Mouse (Mus musculus): ENCODE data around the gene Ankub1.
A peak's percentile ranks its signal among the peaks of the same experiment; 100 is the strongest.

Ankub1 gene

DNA sequence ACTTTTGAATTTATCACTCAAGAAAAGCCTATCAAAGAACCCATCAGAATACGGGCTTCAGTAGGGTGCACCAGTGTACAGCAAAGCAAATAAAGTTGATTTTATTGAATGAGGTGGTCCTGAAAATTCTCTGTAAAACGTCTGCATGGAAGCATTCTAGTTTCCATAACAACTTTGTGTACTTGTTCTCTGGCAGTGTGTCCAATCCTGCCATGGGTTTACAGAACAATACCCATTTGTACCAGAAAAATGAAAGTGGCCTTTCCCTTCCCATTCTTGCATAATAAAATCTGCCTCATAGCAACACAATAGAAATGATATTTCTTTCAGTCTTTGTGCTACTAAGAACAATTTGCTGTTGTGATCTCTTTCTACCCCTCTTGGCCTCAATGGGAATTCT, at the start of gene Ankub1:
Ankub1 (minus strand) TSS at position 81 of the 400 bp plus-strand sequence.
- DNase-seq (ENCODE audit: low spot score), result no peak

DNA sequence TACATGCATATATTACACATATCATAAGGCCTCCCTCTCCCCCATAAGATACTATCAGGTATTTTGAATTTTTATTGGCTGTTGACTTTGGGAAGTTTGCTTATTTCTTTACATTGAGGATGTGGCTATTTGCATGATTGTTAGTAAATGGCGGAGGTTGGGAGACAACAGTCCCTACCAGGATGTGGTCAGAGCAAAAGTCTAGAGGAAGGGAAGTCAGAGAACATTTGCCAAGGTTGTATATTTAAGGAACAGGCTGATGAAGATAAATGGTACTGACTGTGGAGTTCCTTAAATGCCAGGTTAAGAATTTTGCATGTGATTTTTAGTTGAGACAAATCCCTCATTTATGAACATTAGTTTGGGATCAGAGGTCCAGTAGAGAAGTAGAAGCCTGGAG, 47.2 kb upstream of the Ankub1 start:
- DNase-seq (ENCODE audit: low spot score), result no peak

DNA sequence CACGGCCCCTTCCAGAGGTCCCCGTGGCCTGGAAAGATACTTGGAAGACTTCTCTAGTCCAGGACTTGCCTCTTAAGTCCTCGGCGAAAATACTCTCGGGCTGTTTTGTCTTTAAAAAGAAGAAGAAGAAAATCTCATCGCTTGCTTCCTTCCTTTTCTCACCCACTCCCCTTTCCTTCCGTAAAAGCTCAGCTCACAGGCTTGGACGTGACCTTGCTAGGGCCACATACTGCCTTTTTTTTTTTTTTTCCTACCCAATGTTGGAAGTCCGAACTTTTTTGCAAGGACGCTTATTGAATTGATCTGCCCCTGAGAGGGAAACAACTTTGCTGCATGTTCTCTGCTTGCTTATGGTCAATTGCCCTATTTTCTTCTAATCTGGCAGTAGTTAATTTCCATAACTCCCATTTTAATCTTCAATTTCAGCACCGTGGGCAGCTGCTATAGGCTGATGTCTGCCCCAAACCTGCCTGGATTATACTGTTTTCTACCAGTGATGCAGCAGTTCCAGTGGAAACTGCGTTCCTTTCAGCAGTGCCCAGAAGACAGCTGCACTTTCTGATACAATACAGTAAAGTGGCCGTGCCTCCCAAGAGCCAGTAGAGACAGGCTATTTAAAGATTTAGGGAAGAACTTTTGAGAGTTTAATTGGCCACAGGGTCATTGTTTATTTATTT, 44.0 kb upstream of the Ankub1 start:
- DNase-seq (ENCODE audit: low spot score), result peak; percentile 19

DNA sequence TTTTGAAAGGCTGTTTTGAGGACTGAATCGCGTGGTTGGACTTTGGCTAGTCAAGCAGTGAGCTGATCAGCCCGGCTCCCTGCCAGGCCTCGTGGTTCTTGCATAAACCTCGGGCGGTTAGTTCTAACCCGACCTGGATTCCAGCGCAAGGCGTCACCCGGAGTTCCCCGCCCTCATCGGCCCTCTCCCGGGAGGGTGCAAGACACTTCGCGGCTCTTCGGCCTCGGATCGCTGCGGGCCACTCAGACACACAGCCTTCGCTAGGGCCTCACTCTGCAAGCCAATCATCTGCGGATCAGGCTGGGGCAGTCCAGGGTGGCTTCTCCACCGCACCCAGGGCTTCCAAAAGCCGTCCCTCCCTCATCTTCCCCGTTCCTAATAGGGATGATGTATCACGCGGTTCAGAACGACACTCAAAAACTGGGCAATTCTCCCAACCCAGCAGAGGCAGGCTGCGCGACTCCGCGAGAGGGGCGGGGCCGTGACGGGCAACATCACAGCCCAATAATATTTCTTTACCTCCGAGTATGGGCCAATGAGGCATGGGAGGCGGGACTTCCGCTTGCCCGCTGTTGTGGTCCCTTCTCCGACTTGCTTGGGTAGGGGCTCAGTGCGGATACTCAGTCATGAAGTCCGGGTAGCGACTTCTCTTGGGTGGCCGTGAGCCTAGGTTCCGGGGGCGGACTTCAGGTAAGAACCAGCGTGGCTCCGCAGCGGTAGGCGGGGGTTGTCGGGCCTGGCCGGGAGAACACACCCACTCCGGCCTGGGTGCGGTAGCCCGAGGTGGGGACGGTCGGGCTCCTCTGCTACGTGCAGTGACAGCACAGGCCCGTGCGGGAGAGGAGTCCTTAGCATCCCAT, 43.1 kb upstream of the Ankub1 start, which contains the start of gene Rnf13:
Rnf13 (plus strand) TSS at position 552 of the 860 bp plus-strand sequence.
- DNase-seq (ENCODE audit: low spot score), result peak; percentile 97

DNA sequence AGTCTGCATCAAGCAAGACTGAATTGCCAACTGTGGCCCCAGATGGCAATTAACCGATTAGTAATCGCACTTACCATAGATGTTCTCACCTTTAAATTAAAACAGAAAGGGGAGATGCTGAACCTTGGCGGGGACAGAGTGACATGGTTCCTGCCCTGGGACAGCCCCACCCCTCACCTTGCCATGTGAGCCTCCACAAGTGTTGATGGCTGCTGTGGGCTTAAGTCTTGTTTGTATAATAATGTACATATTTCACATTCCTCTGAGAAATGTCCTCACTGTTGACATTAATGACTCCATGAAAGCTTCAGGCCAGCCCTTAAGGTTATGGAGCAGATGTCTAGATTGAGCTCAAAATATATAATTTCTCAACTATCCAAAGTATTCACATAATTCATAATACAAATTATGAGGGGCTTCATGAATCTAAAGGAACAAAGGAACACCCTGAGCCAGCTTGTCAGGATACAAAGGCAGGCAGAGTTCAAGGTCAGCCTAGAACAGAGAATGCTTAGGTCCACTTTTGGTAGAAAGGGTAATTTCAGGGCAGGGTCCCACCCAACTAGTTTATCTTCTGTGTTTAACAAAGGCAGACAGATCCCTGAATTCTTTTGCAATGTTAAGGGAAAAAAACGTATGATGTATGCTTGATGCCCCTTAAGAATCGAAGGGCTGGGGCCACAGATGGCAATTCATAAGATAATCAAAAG, 39.8 kb upstream of the Ankub1 start:
- DNase-seq (ENCODE audit: low spot score), result no peak

DNA sequence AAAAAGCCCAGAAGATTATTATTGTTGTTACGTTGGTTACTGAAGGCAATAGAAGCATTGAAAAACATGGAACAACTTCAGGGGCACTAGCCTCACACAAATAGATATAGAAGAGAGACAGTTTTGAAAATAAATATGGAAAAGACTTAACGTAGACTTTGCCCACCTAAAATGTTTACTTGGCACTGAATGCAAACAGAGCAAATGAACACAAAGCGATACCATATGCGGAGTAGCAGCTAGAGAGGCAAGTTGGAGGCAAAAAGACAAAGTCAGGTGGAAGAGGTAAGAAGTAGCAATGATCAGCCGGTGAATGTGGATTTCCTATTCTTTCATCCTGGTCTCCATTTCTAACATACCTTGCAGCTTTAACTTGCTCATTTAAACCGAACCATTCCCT, 21.6 kb upstream of the Ankub1 start:
- no peak for DNase-seq (ENCODE audit: low spot score)

DNA sequence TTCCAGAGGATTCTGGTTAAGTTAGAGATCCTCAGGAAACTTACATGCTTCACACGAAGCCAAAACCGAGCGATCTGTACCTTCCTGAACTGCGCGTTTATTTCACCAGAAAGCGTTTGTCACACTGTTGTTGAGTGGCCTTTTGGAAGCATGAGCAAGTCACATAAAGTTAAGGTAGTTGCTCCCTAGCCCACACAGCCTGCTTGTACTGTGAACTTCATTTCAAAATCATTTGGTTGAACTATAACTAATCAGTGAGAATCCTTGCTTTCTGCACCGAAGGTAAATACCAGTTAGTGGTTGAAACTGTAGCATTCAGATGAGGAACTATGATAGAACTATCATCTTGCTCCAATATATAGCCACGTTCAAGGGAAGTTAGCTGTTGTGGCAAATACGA, 4.2 kb upstream of the Ankub1 start:
- no peak for DNase-seq (ENCODE audit: low spot score)

DNA sequence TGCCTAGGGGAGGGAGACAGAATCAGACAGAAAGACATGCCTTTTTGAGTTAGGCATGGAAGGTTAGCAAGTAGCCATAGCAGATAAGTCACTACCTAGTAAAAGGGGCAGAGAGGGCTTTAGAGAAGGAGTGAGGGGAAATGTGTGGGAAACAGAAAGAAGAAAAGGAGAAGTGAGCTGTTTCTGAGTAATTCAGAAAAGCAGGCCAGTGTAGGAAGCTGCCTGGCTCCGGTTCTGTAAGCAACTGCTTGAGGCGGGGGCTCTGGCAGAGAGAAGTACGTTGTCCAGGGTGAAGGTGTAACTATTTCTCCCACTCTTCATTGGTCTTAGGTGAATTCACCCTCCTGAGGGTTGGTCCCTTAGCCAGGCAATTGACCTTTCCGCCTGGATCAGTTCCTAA, 3.6 kb upstream of the Ankub1 start:
- DNase-seq (ENCODE audit: low spot score), result no peak

DNA sequence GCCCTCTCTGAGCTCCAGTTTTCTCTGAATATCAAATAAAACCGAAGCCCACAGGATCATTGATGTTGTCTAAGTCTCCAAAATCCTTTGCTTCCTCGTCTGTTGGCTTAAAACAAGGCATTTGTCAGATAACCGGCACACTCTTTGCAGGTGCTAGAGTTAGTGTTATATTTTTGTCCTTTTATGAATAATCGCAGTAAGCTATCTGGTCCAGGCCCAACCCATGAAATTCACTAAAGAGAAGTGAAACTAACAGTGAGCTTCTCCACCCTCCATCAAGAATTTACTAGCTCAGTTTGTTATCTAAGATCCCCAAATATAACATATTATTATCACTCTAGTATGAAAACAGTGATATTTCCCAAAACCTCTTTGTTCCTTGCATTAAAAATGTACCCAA, 827 bp downstream of the Ankub1 start:
- no peak for DNase-seq (ENCODE audit: low spot score)

DNA sequence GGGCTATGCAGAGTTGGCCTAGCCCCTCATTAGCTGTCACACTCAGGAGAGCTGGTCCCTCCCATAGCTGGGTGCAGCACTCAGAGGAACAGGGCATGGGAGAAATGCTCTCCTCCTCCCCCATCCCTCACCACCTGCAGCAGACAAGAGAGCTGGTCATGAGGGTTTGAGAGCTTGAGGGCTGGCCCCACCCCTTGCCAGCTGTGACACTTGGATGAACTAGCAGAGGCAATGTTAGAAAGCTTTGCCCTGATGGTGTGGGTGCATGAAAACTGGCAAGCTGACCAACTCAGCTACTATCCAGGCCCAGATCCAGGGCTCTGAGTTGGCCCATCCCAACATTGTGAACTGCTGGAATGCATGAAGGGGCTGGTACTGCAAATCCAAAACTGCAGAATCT, 14.8 kb downstream of the Ankub1 start:
- DNase-seq (ENCODE audit: low spot score), result no peak

DNA sequence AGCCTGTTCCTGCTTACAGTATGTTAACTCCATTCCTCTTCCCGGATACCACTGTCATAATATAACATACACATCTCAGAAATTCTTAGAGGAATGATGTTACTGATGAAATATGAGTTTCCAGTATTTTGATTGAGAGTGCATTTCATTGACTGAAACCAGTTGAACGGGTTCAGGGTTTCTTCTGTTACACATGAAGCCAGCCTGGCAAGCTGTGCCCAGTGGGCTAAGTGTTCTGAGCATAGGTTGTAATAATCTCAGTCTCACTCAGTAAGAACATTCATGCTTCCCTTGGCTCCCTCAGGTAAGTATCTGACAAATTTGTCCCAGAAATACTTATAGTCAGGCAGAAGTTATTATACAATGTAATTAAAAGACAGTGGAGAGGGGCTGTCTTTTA, 18.5 kb downstream of the Ankub1 start:
- no peak for DNase-seq (ENCODE audit: low spot score)

DNA sequence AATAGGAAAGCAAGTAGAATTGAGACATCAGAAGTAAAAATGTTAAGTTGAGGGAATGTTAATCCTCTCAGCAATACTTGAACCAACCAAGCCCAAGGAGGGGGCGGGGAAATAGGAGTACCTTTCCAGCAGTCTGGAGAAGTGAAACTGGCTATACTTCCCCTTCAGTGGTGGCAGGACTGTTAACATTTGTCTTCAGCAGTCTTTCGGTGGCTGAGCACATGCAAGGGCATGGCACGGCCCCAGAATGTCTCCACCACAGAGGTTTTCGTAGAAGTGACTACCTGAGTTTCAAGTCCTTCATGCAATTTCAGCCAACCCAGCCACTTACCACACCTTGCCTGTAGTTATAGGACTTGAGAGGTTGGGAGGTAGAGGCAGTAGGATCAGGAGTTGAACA, 19.0 kb downstream of the Ankub1 start:
- no peak for DNase-seq (ENCODE audit: low spot score)

DNA sequence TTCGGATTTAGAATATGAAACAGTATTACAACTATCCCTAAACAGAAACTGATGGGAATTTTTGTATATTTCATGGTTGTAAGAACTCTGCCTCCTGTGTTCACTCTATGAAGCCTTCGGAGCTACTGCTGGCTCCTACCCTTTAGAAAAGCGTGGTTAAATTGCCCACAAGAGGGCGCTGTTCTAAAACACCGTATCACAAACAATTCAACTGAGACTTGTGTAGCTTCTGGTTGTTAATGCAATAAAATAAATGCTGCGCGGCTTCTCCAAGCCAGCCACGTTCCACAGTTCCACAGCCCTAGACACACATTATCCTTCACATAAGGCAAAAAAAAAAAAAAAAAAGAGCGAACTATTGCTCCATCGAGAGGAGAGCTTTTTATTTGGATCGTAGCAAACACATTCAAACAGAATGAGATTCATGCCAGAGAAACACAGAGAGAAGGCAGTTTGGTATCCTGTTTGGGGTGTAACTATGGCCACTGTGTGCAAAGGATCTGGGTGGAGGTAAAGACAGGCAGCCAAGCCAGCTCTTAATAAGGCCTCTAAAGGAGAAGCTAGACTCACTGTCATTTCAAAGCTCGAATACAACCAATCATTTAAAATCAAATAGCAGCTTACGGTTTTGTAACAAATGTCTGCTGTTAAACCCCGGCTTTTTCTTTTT, 25.4 kb downstream of the Ankub1 start:
- peak; percentile 68 for DNase-seq (ENCODE audit: low spot score)

DNA sequence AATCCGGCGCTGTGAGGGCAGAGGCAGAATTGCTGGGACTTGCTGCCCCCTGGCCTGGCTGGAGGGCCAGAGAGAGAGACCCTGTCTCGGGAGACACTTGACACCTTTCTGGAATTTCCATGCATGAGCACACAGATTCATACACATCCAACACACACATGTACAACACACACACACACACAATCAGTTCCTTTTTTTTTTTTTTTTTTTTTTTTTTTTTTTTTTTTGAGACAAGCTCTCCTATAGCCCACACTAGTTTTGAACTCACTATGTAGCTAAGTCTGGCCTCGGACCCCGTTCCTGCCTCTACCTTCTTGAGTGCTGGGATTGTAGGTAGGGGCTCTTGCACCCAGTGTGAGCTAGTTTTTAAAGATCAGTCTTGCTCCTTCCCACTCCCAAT, 26.7 kb downstream of the Ankub1 start:
- no peak for DNase-seq (ENCODE audit: low spot score)

DNA sequence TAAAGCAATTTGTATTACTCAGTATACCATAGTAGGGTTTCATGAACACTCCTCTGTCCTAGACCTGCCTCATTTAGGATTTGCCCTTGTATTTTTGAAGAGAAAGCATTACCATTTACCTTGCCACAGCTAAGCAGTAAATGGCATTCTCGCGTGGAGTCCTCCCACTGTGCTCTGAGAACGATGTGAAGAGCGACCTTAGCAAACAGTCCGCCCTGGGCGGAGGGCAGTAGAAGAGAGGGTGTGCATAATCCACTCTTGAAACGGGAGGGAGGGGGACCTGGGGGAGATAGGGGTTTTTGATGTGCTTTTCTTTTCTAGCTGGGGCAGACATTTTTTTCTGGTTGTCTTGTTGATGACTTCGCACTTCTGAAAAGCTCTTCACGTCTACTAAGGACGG, 27.9 kb downstream of the Ankub1 start:
- DNase-seq (ENCODE audit: low spot score), result no peak

DNA sequence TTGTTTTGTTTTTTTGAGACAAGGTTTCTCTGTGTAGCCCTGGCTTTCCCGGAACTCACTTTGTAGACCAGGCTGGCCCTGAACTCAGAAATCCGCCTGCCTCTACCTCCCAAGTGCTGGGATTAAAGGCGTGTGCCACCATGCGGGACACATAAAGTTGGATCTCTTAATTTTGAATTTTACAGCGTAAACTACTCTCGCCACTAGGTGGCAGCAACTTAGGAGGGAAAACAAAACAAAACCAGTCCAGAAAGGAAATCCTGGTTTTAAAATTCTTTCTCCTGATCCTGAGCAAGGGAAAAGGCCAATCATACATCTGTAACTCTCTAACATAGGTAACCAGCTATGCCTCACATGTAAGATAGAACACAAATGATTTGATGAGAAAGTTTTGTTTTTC, 28.9 kb downstream of the Ankub1 start:
- peak; percentile 60 for DNase-seq (ENCODE audit: low spot score)

DNA sequence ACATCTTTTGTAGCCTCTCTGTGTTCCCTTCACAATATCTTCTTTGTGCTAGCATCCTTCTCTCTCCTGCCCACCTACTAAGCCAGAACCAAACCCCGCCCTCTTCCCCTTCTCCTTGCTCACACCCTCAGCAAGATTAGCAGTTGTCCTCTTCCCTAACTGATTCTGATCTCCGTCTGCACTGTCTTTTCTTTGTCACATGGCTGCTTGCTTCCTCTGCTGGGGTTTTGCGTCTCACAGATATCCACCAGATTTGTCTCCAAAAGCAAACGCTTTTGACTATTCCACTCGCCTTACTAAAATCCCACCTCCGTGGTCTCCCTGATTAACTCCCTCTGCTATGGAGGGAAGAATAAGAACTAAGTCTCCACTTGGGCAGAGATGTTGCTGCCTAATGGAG, 34.0 kb downstream of the Ankub1 start:
- no peak for DNase-seq (ENCODE audit: low spot score)

DNA sequence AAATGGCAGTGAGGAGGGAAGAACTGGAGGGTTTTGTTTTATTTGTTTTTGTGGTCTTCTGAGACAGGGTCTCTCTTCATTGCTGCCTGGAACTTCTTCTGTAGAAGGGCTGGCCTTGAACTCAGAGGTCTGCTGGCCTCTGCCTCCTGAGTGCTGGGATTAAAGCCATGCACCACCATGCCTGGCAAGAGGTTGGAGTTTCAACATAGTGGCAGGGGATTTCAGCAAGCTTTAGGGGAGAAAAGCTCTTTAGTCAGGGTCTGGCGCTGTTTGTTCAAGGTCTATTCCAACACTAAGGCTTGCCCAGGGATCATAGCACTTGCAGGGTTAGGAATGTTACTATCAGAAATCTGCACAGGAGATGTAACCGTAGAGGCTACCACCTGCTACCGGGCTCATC, 39.0 kb downstream of the Ankub1 start:
- DNase-seq (ENCODE audit: low spot score), result no peak

DNA sequence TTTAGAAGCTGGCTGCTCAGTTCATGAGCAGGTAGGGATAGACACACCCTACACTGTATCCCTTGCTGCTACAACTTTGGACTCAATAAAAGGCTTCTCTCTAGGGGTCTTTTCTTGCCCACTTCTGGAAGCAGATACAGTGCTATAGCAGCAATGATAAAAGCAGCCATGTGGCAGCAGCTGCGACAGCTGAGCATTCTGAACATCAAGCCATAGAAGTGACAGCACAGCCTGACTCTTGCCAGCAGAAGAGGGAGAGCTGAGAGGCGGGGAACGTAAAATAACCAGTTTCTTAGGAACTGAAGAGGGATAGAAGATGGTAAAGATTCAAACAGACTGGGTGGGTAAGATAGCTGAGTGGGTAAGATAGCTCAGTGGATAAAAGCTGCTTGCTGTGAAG, 40.1 kb downstream of the Ankub1 start:
- DNase-seq (ENCODE audit: low spot score), result no peak

DNA sequence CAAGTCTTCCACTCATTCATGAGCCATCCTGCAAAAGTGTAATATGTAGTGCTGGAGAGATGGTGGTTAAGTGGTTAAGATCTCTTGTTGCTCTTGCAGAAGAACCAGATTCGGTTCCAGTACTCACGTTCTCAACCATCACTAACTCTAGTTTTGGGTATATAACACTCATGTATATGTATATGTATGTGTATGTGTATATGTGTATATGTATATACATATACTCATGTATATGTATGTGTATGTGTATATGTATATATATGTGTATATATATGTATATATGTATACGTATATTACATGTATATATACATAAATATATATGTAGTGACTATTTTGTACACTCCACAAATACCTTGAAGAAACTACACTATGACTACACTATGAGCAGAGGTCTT, 40.7 kb downstream of the Ankub1 start:
- DNase-seq (ENCODE audit: low spot score), result no peak

DNA sequence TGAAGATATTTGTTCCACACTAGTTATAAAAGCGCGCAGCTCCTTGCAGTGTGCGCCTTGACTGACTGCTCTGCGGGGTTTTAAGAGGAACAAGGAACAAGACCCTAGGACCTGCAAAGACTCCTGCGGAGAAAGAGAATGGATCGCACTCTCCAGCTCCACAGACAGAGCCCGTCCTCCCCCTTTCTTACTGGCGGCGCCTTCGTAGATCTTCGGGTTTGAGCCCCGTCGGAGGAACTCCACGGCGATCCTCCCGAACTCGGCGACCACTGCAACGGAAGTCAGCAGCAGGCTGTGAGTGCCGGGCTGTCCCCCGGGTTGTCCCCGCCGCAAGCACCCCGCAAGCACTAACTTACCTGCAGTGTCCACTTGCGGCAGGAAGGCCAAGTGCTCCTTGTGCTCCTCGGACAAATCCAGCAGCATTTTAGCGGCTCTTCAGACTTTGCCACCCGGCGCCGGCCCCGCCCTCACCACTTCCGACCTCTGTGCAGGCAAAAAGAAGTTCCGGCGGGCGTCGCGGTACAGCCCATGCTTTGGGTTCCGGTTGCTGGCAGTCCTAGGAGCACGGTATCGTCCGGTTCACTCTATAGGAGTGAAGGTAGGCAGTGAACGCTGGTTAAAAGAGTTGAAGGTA, 41.3 kb downstream of the Ankub1 start, which contains the start of gene Commd2:
Commd2 (minus strand) TSS at position 485 of the 634 bp plus-strand sequence.
- DNase-seq (ENCODE audit: low spot score), result peak; percentile 93

DNA sequence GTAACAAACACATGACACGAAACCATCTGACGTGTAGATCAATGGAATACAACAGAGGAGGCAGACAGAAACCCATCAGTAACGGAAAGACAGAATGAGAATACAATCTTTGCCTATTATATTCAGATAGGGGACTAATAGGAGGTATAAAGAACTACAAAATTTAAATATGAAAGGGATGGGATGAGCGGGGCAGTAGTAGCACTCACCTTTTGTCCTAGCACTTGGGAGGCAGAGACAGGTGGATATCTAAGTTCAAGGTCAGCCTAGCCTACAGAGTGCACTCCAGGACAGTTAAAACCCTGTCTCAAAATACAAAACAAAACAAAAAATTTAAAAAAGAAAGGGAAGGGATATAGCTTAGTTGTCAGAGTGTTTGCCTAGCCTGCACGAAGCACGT, 49.4 kb downstream of the Ankub1 start:
- DNase-seq (ENCODE audit: low spot score), result no peak
